Mouse (Mus musculus) CH12.LX (cell line): ENCODE data around the gene Hnf1a. TPM values are rescaled to one million over a fixed set of nuclear protein-coding genes. Genes with fewer than 3 reads are reported as not detected.

Source experiments
- DNase-seq: peaks from one replicate; pipeline ENCODE4 v3.0.0-alpha.2; 2013; ENCODE audit errors: extremely low read depth
- H3K27ac ChIP-seq: 2 replicates; pipeline ENCODE4 v1.5.1; 2012; ENCODE audit warnings: low read depth, mild to moderate bottlenecking, control low read depth, moderate library complexity; ENCODE audit not compliant: insufficient read depth
- H3K27me3 ChIP-seq: replicated peaks from 2 replicates; pipeline ENCODE3; 2012; ENCODE audit warnings: inconsistent platforms
- H3K36me3 ChIP-seq, 2 experiments: replicated peaks in 1 of 2; 2 replicates each; pipeline versions ENCODE3 to v1.6.1; 2012; ENCODE audit warnings: inconsistent platforms in 1 of 2, low read length in 1 of 2, mild to moderate bottlenecking in 1 of 2, mixed read lengths in 1 of 2, moderate library complexity in 1 of 2; ENCODE audit not compliant: control insufficient read depth in 1 of 2, insufficient read depth in 1 of 2
- H3K4me1 ChIP-seq, 2 experiments: 2 replicates each; pipeline ENCODE4 v1.6.1; 2012; ENCODE audit warnings: inconsistent platforms in 1 of 2, moderate library complexity in 1 of 2; ENCODE audit not compliant: insufficient read depth in 2 of 2, control insufficient read depth in 1 of 2
- H3K4me2 ChIP-seq: 2 replicates; pipeline ENCODE4 v1.6.1; 2012; ENCODE audit warnings: low read depth, mild to moderate bottlenecking, control low read depth; ENCODE audit not compliant: poor library complexity, insufficient read depth, severe bottlenecking
- H3K4me3 ChIP-seq, 3 experiments: fragments of 150-350 bp in 1 of 3; sonication (generic) in 1 of 3; replicated peaks in 1 of 3; 2 replicates each; pipeline versions ENCODE3 to v1.5.1; 2011 to 2012; ENCODE audit warnings: low read depth in 2 of 3, low read length in 2 of 3, mild to moderate bottlenecking in 2 of 3, moderate library complexity in 2 of 3, control low read depth in 1 of 3, improper control_type of control experiment in 1 of 3, inconsistent platforms in 1 of 3, mixed read lengths in 1 of 3; ENCODE audit not compliant: poor library complexity in 1 of 3
- H3K79me2 ChIP-seq: replicated peaks from 2 replicates; pipeline ENCODE4 v1.6.1; 2012; ENCODE audit warnings: mild to moderate bottlenecking, moderate library complexity; ENCODE audit not compliant: control insufficient read depth, poor library complexity, insufficient read depth, severe bottlenecking; ENCODE audit errors: extremely low read depth
- H3K9ac ChIP-seq: 2 replicates; pipeline ENCODE4 v1.6.1; 2012; ENCODE audit warnings: low read depth, mild to moderate bottlenecking, control low read depth, moderate library complexity; ENCODE audit not compliant: insufficient read depth
- H3K9me3 ChIP-seq: replicated peaks from 2 replicates; pipeline ENCODE3; 2012; ENCODE audit warnings: low read length, inconsistent platforms, mixed read lengths
- CTCF ChIP-seq, 2 experiments: IDR thresholded peaks in 1 of 2; conservative IDR thresholded peaks in 1 of 2; 2 replicates each; pipeline ENCODE4 v1.5.1; 2011 to 2012; ENCODE audit warnings: low read depth in 2 of 2, low read length in 2 of 2, improper control_type of control experiment in 1 of 2, inconsistent platforms in 1 of 2, mild to moderate bottlenecking in 1 of 2, moderate library complexity in 1 of 2
- HCFC1 ChIP-seq: IDR thresholded peaks from 2 replicates; pipeline ENCODE4 v1.6.1; 2012; ENCODE audit warnings: low read depth, mild to moderate bottlenecking, inconsistent platforms, low read length, improper control_type of control experiment
- IRF4 ChIP-seq: IDR thresholded peaks from 2 replicates; pipeline ENCODE4 v1.6.1; 2014; ENCODE audit warnings: low read depth, mild to moderate bottlenecking, inconsistent platforms, low read length, improper control_type of control experiment
- JUN ChIP-seq: IDR thresholded peaks from 2 replicates; pipeline ENCODE4 v1.6.1; 2011; ENCODE audit warnings: low read depth, mild to moderate bottlenecking, low read length, improper control_type of control experiment, moderate library complexity; ENCODE audit not compliant: insufficient read depth
- JUND ChIP-seq: conservative IDR thresholded peaks from 2 replicates; pipeline ENCODE4 v1.6.1; 2011; ENCODE audit warnings: low read depth, low read length, improper control_type of control experiment
- MAZ ChIP-seq: IDR thresholded peaks from 2 replicates; pipeline ENCODE4 v1.6.1; 2012; ENCODE audit warnings: low read depth, mild to moderate bottlenecking, inconsistent platforms, low read length, improper control_type of control experiment, moderate library complexity
- MXI1 ChIP-seq: IDR thresholded peaks from 2 replicates; pipeline ENCODE4 v1.6.1; 2011; ENCODE audit warnings: mild to moderate bottlenecking, low read depth, low read length, improper control_type of control experiment
- NRF1 ChIP-seq: IDR thresholded peaks from 2 replicates; pipeline ENCODE4 v1.6.1; 2014; ENCODE audit warnings: low read depth, mild to moderate bottlenecking, inconsistent platforms, low read length, improper control_type of control experiment, moderate library complexity
- RAD21 ChIP-seq: IDR thresholded peaks from 2 replicates; pipeline ENCODE4 v1.6.1; 2011; ENCODE audit warnings: low read depth, mild to moderate bottlenecking, low read length, improper control_type of control experiment, moderate library complexity
- SMC3 ChIP-seq: IDR thresholded peaks from 2 replicates; pipeline ENCODE4 v1.6.1; 2011; ENCODE audit warnings: low read depth, low read length, improper control_type of control experiment
- TCF12 ChIP-seq: IDR thresholded peaks from 2 replicates; pipeline ENCODE4 v1.6.1; 2014; ENCODE audit warnings: low read depth, mild to moderate bottlenecking, inconsistent platforms, low read length, improper control_type of control experiment
- ZC3H11A ChIP-seq: IDR thresholded peaks from 2 replicates; pipeline ENCODE4 v1.6.1; 2012; ENCODE audit warnings: low read depth, mild to moderate bottlenecking, inconsistent platforms, low read length, improper control_type of control experiment
- ZKSCAN1 ChIP-seq: IDR thresholded peaks from 2 replicates; pipeline ENCODE4 v1.6.1; 2012; ENCODE audit warnings: low read depth, inconsistent platforms, low read length, improper control_type of control experiment, borderline replicate concordance
- ZMIZ1 ChIP-seq: IDR thresholded peaks from 2 replicates; pipeline ENCODE4 v1.6.1; 2012; ENCODE audit warnings: low read depth, mild to moderate bottlenecking, inconsistent platforms, low read length, improper control_type of control experiment
- dilution Hi-C: fragments of 300-500 bp; cut with MboI; formaldehyde crosslinking; loops from 2 replicates; pipeline ENCODE4 v1.14.3; 2020; ENCODE audit warnings: low sequenced_read_pairs; ENCODE audit not compliant: extremely low pct_unique_long_range_greater_than_20kb, extremely low pct_ligation_motif_present
- in situ Hi-C: fragments of 300-500 bp; cut with MboI; formaldehyde crosslinking; loops from 3 replicates; pipeline ENCODE4 v1.14.3; 2019; ENCODE audit warnings: low sequenced_read_pairs, low pct_ligation_motif_present, low pct_unique_long_range_greater_than_20kb, mixed read lengths
- polyA plus RNA-seq: library from polyadenylated mRNA; unstranded; fragments of >175 nt; gene quantifications from 2 replicates; pipeline ENCODE4 v1.2.1, GENCODE M21; 2012; ENCODE audit warnings: low read depth; ENCODE audit not compliant: insufficient read length
- total RNA-seq, 2 experiments: library from RNA; depleted of rRNA; stranded (reverse); fragments of 300-350 nt in 1 of 2; fragments of >200 nt in 1 of 2; gene quantifications; 2 replicates each; pipeline ENCODE4 v1.2.3; 2012 to 2014

The Hnf1a gene
- total and polyA plus RNA-seq, 3 experiments, result not detected

DNA sequence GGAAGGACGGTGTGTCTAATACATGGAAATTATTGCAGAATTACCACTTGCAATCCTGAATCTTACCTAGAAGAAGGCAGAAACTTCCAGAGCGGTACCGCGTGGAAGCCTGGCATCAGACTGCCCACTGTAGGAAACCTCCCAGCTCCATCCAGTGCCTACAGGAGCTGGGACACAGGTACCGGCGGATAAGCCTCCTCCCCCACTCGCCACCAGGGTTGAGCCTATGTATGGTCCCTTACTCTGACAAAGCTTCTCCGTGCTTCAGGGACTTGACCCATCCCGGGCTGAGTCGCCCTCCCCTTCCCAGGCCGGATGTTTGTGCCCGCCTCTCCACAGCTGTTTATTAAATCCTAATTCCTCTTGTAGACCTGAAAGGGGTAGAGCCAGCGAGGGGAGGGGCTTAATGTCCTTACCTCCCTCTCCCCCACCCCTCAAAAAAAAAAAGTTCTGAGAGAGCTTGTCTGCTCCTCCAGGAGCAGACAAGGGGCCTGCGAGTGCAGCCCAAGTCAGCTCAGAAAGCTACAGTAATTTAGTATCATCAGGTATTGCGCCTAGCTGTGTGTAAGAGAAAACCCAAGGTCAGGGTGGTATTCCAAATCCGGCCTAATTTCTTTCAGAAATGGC is 9.3 kb upstream of the Hnf1a start:
- H3K27ac ChIP-seq, result no peak overlapping the region
- DNase-seq, result no peak

DNA sequence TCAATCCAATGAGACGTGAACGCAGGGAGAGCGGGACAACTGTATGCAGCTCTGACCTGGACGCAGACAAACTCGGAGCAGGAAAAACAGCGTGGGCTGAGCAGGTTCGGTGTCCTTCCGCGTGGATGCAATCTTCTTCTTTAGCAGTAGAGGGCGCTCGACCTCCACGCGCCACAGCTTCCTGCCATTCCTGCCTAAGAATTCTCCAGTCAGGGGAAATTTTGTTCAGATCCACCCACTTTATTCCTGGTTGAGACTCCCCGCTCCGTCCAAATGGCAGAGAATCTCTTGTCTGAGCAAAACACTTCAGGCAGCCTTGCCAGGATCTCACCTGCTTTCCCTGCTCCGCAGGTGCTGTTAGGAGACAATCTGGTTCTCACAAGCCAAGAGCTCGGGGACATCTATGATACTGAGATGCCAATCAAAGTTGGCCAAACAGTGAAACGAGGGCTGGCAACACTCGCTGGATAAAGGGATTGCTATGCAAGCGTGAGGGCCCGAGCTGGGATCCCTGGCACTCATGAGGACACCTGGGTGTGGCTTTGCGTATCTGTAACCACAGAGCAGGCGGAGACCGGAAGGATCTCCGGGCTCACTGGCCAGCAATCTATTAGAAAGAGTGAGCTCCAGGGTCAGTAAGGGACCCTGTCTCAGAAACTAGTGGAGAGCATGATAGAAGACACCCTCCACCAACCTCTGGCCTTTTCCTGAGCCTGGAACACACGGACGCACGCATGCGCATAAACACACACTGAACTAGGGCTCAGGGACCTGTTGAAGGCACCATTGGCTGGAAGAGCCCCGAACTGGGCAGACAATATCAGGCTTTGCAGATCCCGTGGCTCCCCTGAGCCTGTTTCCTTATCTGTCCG is 8.6 kb upstream of the Hnf1a start:
- H3K9me3 ChIP-seq, result peaks cover 4% of the 10 kb centered on the region
- H3K79me2 ChIP-seq, result no peaks in the 10 kb centered on the region
- peak; percentile 93 for TF ChIP-seq RAD21
- TF ChIP-seq TCF12, result 0 out of 2 replicates have a peak, but pooled peaks have one; percentile 9
- TF ChIP-seq HCFC1, result no peak
- no peak for TF ChIP-seq JUN
- TF ChIP-seq SMC3, result peak; percentile 80
- TF ChIP-seq ZMIZ1, result no peak
- TF ChIP-seq JUND, result no peak
- peak; percentile 81 for TF ChIP-seq NRF1
- 0 out of 2 replicates have a peak, but pooled peaks have one; percentile 67 for TF ChIP-seq MXI1
- TF ChIP-seq ZC3H11A, result peak; percentile 6; the same call in 1 of the 2 replicates
- no peak for TF ChIP-seq IRF4
- TF ChIP-seq ZKSCAN1, result no peak
- peak; percentile 88 to 96 for TF ChIP-seq CTCF (conservative IDR thresholded peaks at IDR 0.05 in 1 of 2, IDR thresholded peaks at IDR 0.05 in 1 of 2; ENCODE audit: low read depth in 2 of 2, low read length in 2 of 2)
- in situ Hi-C loops (loop anchor here (5.0 to 10.0 kb wide), 3 partner anchors 98 to 258 kb away; partner anchors contain the start of gene Pop5), dilution Hi-C loops (no loop called here)
- H3K4me1 ChIP-seq, result peaks cover 0 to 28% of the 10 kb centered on the region in 2 experiments; a peak in 2 of 4 replicates
- no peaks in the 10 kb centered on the region for H3K27me3 ChIP-seq
- peak overlapping the region; percentile 88 for H3K4me2 ChIP-seq
- H3K4me3 ChIP-seq, result peak overlapping the region; percentile 24 to 44 (median 44)
- peak; percentile 58 for DNase-seq
- peak overlapping the region; percentile 20; the same call in 1 of the 2 replicates for H3K9ac ChIP-seq
- H3K27ac ChIP-seq, result no peak overlapping the region
- H3K36me3 ChIP-seq, result no peaks in the 10 kb centered on the region

More for the DNA sequence above, 9.3 kb upstream of the Hnf1a start:
- dilution Hi-C loops (no loop called here), in situ Hi-C loops (no loop called here)
- Histone ChIP-seq H3K4me2 (no peak overlapping the region), H3K36me3 (no peaks in the 10 kb centered on the region), H3K79me2 (no peaks in the 10 kb centered on the region)
- TF ChIP-seq TCF12, result no peak
- no peak for TF ChIP-seq MAZ
- TF ChIP-seq, all 38 proteins: peak for 0
- Histone ChIP-seq H3K27me3 (no peaks in the 10 kb centered on the region), H3K4me1 (peaks cover 0 to 28% of the 10 kb centered on the region in 2 experiments; a peak in 2 of 4 replicates), H3K4me3 (no peak overlapping the region), H3K9ac (no peak overlapping the region), H3K9me3 (peaks cover 4% of the 10 kb centered on the region)
